Comparison of ENCODE assay signal across 7 mouse cellular contexts in the genomic region with DNA sequence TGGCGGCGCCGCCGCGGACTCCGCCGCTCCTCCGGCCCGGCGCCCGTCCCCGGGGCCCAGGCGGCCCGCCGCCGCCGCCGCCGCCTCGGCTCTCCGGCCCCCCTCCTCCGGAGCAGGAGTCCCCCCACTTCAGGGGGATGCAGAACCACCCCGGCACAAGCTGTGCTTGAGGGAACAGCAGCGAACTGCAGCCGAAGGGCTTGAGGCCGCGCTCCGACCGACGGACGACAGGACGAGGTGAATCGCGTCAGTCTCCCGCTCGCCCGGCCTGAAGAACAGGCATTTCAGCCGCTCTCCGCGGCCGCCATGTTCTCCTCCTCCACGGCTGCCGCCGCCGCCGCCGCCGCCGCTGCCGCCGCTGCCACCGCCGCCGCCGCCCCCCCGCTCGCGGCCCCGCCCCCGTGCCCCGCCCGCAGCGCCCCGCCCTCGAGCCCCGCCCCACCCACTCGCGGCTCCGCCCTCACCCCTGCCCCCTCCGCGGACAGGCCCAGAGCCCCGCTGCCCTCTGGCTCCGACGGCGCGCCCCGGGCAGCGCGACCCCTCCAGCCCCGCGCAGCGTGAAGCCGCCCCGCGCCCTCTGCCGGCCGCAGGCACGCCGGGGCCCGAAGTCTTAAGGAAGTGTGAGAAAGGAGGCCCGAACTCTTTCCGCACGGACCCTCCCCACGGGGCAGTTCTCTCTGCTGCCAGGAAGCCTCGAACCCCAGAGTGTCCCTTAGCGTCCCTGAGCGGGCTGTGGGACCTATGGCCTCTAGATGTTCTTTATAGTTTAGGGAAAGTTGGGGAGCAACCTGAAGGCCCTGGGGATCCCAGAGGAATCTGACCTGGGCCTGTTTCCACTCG. TPM values are rescaled to one million over a fixed set of nuclear protein-coding genes. Genes with fewer than 3 reads are reported as not detected.
A peak's percentile ranks its signal among the peaks of the same experiment; 100 is the strongest.
DNase-seq lines count a peak whose midpoint lies in the region; ATAC-seq lines count a peak whose summit lies in the region.

A gene (minus strand): TSS at position 351 of the 840 bp plus-strand sequence.

- peak within 1 kb of the TSS; percentile 93 for H3K4me2 ChIP-seq in embryonic facial prominence, embryonic 11.5 days (ENCODE audit: low read depth, low read length)
- peak within 1 kb of the TSS; percentile 89 for H3K4me2 ChIP-seq in limb, embryonic 13.5 days (replicated peaks)
- H3K4me2 ChIP-seq in midbrain, embryonic 15.5 days, result peak within 1 kb of the TSS; percentile 63

- H3K27me3 ChIP-seq in embryonic facial prominence, embryonic 11.5 days (ENCODE audit: control insufficient read depth, insufficient read depth, low read length), result no peaks in the 10 kb centered on the region; the same call in 1 of the 2 replicates
- H3K27me3 ChIP-seq in limb, embryonic 13.5 days, result 0 out of 2 replicates have a peak, but pooled peaks cover 8% of the 10 kb centered on the region
- H3K27me3 ChIP-seq in midbrain, embryonic 15.5 days (replicated peaks), result no peaks in the 10 kb centered on the region

- peak within 1 kb of the TSS; percentile 78 for H3K4me3 ChIP-seq in embryonic facial prominence, embryonic 11.5 days (ENCODE audit: low read depth, low read length)
- peak within 1 kb of the TSS; percentile 87 for H3K4me3 ChIP-seq in limb, embryonic 13.5 days
- H3K4me3 ChIP-seq in midbrain, embryonic 15.5 days, result peak within 1 kb of the TSS; percentile 96

- peak within 1 kb of the TSS; percentile 73 for H3K27ac ChIP-seq in embryonic facial prominence, embryonic 11.5 days (replicated peaks; ENCODE audit: low read depth, low read length)
- peak within 1 kb of the TSS; percentile 91 for H3K27ac ChIP-seq in limb, embryonic 13.5 days
- peak within 1 kb of the TSS; percentile 97 for H3K27ac ChIP-seq in midbrain, embryonic 15.5 days

- no peaks in the 10 kb centered on the region for H3K36me3 ChIP-seq in embryonic facial prominence, embryonic 11.5 days (replicated peaks; ENCODE audit: control insufficient read depth, insufficient read depth, low read depth, low read length)
- H3K36me3 ChIP-seq in limb, embryonic 13.5 days, result no peaks in the 10 kb centered on the region
- H3K36me3 ChIP-seq in midbrain, embryonic 15.5 days (replicated peaks), result no peaks in the 10 kb centered on the region

- peak; percentile 66 for ATAC-seq in embryonic facial prominence, embryonic 11.5 days (replicated peaks; ENCODE audit: insufficient number of reproducible peaks, low FRiP score, low TSS enrichment, low read depth)
- peak; percentile 83 for ATAC-seq in limb, embryonic 13.5 days (ENCODE audit: low FRiP score, low read depth)
- ATAC-seq in midbrain, embryonic 15.5 days (replicated peaks), result peak; percentile 85

- H3K9me3 ChIP-seq in embryonic facial prominence, embryonic 11.5 days (replicated peaks; ENCODE audit: control insufficient read depth, low read length), result no peaks in the 10 kb centered on the region
- no peaks in the 10 kb centered on the region for H3K9me3 ChIP-seq in limb, embryonic 13.5 days
- no peaks in the 10 kb centered on the region for H3K9me3 ChIP-seq in midbrain, embryonic 15.5 days

- under 1% methylated on average over 50 of the region's 98 CpGs for WGBS in embryonic facial prominence, embryonic 11.5 days
- WGBS in limb, embryonic 13.5 days, result under 1% methylated on average over 66 of the region's 98 CpGs
- WGBS in midbrain, embryonic 15.5 days, result under 1% methylated on average over 79 of the region's 98 CpGs

- H3K9ac ChIP-seq in embryonic facial prominence, embryonic 11.5 days (replicated peaks; ENCODE audit: low read length), result peak within 1 kb of the TSS; percentile 92
- H3K9ac ChIP-seq in limb, embryonic 13.5 days, result peak within 1 kb of the TSS; percentile 95
- H3K9ac ChIP-seq in midbrain, embryonic 15.5 days, result peak within 1 kb of the TSS; percentile 94

- DNase-seq in adrenal gland, postnatal 14 days, result peak; percentile 91
- peak; percentile 76 for DNase-seq in embryonic facial prominence, embryonic 11.5 days (ENCODE audit: low spot score)
- peak; percentile 97 for DNase-seq in heart, adult 11 months
- DNase-seq in kidney, adult 18-20 months, result peak; percentile 79
- peak; percentile 74 to 75 for DNase-seq in spleen, adult 18-20 months

- H3K4me1 ChIP-seq in embryonic facial prominence, embryonic 11.5 days (ENCODE audit: control insufficient read depth, insufficient read depth, low read length), result peaks cover 2% of the 10 kb centered on the region
- H3K4me1 ChIP-seq in limb, embryonic 13.5 days, result peaks cover 25% of the 10 kb centered on the region
- H3K4me1 ChIP-seq in midbrain, embryonic 15.5 days, result peaks cover 22% of the 10 kb centered on the region

RNA-seq across cellular contexts. Expression of the gene that starts here (rescaled TPM):
- total RNA-seq in adrenal gland, postnatal 14 days (2021), result 39.1 and 39.8 TPM in 2 replicates
- polyA plus RNA-seq in embryonic facial prominence, embryonic 11.5 days (2014; fragmentation: Nextera tagmentation; extraction: Ambion mirVana), result 7.1 and 7.8 TPM in 2 replicates
- 9.7 and 12.0 TPM in 2 replicates for polyA plus RNA-seq in limb, embryonic 13.5 days (2015; fragmentation: Nextera tagmentation; extraction: Ambion mirVana)
- 12.5 and 14.2 TPM in 2 replicates for polyA plus RNA-seq in midbrain, embryonic 15.5 days (2015; fragmentation: Nextera tagmentation; extraction: Ambion mirVana)

Comparison
In these comparisons a context has a peak if more than half of its experiments do, and no peak if none do; other contexts are left out.
1. Peak in every context shown above with its lines: DNase-seq, ATAC-seq, H3K4me3 ChIP-seq and H3K27ac ChIP-seq.